Mouse (Mus musculus) thymus, adult 18-20 months (tissue): ENCODE measurements around the gene Zfp689.

Experiments
- DNase-seq, 2 experiments: peaks; one replicate each; pipeline ENCODE4 v3.0.0; 2022; ENCODE audit warnings: mixed read lengths in 2 of 2

Gene Zfp689

DNA sequence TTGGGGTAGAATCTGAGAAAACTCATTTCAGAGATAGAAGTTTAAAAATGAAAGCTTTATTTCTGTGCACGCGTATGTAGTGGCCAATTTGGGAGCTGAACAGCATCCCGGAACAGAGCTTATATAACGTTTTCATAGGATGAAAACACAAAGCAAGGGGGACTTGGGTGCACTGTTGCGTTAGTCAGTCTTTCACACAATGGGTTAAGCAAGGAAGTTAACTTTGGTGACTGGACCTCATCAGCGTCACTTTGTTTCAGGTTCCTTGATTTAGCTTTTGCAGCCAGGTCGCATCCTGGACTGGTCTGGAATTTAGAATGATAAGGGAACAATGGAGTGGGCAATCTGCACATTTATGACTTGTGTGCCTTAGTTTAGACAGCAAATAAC is 55.0 kb downstream of the Zfp689 start:
- no peak for DNase-seq

DNA sequence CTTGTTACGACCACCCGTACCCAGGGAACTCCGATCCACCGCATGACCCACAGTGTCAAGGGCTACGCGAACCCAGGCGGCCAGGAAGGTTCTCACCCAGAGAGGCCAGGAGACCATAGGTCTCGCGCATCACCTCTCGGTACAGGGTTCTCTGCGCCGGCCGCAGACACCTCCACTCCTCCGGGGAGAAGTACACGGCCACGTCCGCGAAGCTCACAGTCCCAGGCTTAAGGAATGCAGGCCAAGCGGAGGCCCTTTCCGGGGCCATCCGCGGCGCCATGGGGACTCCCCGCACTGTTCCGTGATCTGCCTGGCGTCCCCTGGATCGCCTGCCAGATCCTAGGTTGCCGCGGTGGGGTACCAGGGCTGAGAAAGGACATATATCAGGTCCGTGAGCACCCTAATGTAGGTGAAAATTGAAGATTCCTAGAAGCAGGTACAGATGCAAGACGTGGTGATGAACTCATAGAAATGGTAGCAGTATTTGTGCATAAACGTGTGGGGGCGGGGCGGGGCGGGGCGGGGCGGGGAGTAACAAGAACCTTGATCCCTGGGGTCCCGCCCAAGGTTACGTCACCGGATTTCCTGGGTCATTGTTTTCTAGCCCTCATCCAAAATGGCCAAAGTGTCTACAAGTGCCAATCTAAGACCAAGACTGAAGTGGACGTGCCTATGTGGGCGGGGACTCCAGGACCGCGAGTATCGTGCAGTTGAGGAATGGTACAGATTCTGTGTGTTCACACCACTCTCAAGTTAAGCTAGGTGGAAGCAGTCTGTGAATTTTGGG is 55.6 kb downstream of the Zfp689 start, which contains the start of gene E430018J23Rik:
E430018J23Rik (minus strand) TSS at position 473 of the 787 bp plus-strand sequence.
- peak; percentile 80 to 92 for DNase-seq

DNA sequence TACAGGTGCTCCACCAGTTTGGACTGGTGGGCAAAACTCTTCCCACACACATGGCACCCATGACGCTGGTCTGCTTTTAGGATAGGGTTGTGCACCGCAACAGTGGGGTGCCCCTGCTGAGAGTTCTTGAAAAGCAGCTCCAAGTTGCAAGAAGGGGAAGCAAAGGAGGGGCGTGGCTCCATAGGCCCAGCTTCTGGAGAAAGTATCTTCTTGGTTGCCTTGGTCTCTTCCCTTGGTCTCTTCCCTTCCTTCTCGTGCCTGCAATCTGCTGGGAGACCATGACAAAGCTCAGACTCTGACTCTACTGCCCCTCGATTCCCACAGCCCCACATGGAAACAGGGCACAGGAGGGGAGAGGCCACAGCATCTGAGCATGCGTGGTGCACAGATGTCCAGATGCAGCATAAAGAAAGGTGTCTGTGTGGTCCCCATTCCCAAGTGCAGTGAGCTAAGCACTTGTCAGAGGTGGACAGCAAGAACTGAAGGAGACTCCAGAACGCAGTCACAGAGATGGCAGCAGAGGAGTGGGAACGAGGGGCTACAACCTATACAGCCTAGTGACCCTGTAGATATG is 56.6 kb downstream of the Zfp689 start:
- DNase-seq = no peak
